Mouse (Mus musculus) testis, adult 2 months (tissue): ENCODE data around the gene Ndc1. TPM values are rescaled to one million over a fixed set of nuclear protein-coding genes. Genes with fewer than 3 reads are reported as not detected.

Experiments
- H3K27ac ChIP-seq: fragments of 200-500 bp; 2 replicates; pipeline ENCODE4 v1.5.1; 2012; ENCODE audit warnings: low read depth, low read length; ENCODE audit not compliant: control insufficient read depth, insufficient read depth
- H3K27me3 ChIP-seq: fragments of 200-500 bp; 2 replicates; pipeline ENCODE4 v1.6.1; 2012; ENCODE audit warnings: mild to moderate bottlenecking, low read length, moderate library complexity; ENCODE audit not compliant: control insufficient read depth, insufficient read depth
- H3K36me3 ChIP-seq: fragments of 200-500 bp; 2 replicates; pipeline ENCODE4 v1.6.1; 2012; ENCODE audit warnings: mild to moderate bottlenecking, low read length; ENCODE audit not compliant: control insufficient read depth, insufficient read depth
- H3K4me1 ChIP-seq: fragments of 200-500 bp; 2 replicates; pipeline ENCODE4 v1.6.1; 2012; ENCODE audit warnings: low read length; ENCODE audit not compliant: control insufficient read depth, insufficient read depth
- H3K4me3 ChIP-seq: fragments of 200-500 bp; 2 replicates; pipeline ENCODE4 v1.5.1; 2012; ENCODE audit warnings: low read depth, mild to moderate bottlenecking, low read length, moderate library complexity, mixed read lengths; ENCODE audit not compliant: control insufficient read depth
- CTCF ChIP-seq: fragments of 200-500 bp; IDR thresholded peaks from 2 replicates; pipeline ENCODE4 v1.5.1; 2012; ENCODE audit warnings: low read depth, mild to moderate bottlenecking, inconsistent platforms, low read length, moderate library complexity; ENCODE audit not compliant: control insufficient read depth, insufficient read depth, insufficient replicate concordance
- POLR2A ChIP-seq: fragments of 200-500 bp; IDR thresholded peaks from 2 replicates; pipeline ENCODE4 v1.6.1; 2012; ENCODE audit warnings: low read depth, mild to moderate bottlenecking, inconsistent platforms, low read length, moderate library complexity; ENCODE audit not compliant: control insufficient read depth
- polyA plus RNA-seq: library from polyadenylated mRNA; depleted of rRNA; stranded (reverse); fragments of >200 nt; gene quantifications from 2 replicates; pipeline ENCODE4 v1.2.3, GENCODE M21; 2012

Gene Ndc1
- polyA plus RNA-seq, 1 experiment, result 20.5 TPM

DNA sequence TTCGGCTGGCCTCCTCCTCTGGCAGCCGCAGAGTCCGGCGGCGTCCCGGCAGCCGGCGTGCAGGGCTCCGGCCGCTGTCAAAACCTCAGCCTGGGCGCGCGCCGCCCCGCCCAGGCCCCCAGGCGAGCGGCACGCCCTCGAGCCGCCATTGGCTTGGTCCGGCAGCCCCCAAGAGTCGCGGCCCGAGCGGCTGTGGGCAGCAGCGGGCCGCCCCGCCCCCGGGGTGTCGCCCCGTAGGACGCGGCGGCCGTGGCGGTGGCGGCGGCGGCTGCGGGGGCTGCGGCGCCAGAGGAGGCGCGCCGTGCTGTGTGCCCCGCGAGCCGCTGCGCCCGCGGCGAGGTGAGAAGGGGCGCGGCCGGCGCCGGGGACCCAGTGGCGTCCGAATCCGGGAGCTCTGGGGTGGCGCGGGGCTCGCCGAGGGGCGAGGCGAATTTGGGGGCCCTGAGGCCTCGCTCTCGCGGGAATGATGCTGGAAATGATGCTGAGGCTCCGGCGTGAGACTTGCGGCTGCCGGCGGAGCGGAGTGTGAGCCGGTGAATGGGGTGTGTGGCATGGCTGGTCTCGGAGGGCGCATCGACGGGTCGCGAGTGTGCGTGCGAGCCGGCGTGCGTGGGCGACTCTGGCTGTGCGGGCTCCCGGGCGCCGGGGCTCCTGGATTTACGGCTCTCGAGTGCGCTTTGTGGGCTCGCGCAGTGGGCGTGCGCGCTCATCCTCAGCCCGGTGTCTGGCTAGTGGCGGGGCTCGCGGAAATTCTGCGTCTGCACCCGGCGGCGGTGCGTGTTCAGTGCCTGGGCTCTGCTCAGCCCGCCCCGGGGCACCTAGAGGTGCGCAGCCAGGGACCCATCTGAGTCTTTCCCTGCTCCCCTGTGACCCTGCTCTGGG is 67.0 kb downstream of the Ndc1 start, which contains the start of gene Glis1:
Gene Glis1, plus strand, starts transcription at position 236 of the 882 bp plus-strand sequence.
- TF ChIP-seq CTCF (no peak), POLR2A (no peak; the same call in 1 of the 2 replicates)
- Histone ChIP-seq H3K36me3 (no peaks in the 10 kb centered on the region), H3K27me3 (no peaks in the 10 kb centered on the region; the same call in 1 of the 2 replicates), H3K4me1 (peaks cover 18% of the 10 kb centered on the region), H3K27ac (no peak within 1 kb of the TSS), H3K4me3 (peak within 1 kb of the TSS; percentile 80)

DNA sequence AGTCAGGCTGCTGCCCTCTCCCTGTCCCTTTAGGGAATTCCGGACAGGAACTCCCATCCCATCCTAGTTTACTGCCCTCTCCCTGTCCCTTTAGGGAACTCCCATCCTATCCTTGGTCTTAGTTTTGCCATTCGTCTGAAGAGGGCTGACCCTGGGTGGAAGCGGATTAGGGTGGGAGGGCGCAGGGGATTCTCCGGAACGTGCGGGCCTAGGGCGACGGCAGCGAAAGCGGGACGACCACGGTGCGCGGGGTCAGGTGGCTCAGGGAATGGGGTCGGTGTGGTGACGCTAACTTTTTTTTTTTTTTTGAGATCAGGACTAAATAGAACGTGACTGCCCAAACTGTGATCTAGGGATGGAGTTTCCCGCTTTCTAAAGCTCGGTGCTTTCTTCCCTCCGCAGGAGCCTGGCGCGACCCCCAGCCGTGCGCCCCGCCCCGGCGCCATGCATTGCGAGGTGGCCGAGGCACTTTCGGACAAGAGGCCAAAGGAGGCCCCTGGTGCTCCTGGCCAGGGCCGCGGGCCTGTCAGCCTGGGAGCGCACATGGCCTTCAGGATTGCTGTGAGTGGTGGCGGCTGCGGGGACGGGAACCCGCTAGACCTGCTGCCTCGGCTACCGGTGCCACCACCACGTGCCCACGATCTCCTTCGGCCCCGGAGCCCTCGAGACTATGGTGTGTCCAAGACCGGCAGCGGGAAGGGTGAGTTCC is 67.8 kb downstream of the Ndc1 start:
- no peaks in the 10 kb centered on the region for H3K36me3 ChIP-seq
- TF ChIP-seq CTCF (no peak), POLR2A (no peak)
- H3K4me3 ChIP-seq, result peak overlapping the region; percentile 80
- H3K4me1 ChIP-seq, result peaks cover 18% of the 10 kb centered on the region
- no peaks in the 10 kb centered on the region; the same call in 1 of the 2 replicates for H3K27me3 ChIP-seq
- no peak overlapping the region for H3K27ac ChIP-seq

GRCm38 (mm10) chr4:107436476-107436875 is 68.9 kb downstream of the Ndc1 start:
- TF ChIP-seq POLR2A, result no peak
- no peak for TF ChIP-seq CTCF
- no peaks in the 10 kb centered on the region; the same call in 1 of the 2 replicates for H3K27me3 ChIP-seq
- H3K27ac ChIP-seq, result no peak overlapping the region
- no peak overlapping the region for H3K4me3 ChIP-seq
- H3K36me3 ChIP-seq, result no peaks in the 10 kb centered on the region
- H3K4me1 ChIP-seq, result peaks cover 18% of the 10 kb centered on the region

GRCm38 (mm10) chr4:107438741-107439140 is 71.2 kb downstream of the Ndc1 start:
- peaks cover 17% of the 10 kb centered on the region for H3K4me1 ChIP-seq
- TF ChIP-seq CTCF (no peak), POLR2A (no peak)
- no peaks in the 10 kb centered on the region; the same call in 1 of the 2 replicates for H3K27me3 ChIP-seq

DNA sequence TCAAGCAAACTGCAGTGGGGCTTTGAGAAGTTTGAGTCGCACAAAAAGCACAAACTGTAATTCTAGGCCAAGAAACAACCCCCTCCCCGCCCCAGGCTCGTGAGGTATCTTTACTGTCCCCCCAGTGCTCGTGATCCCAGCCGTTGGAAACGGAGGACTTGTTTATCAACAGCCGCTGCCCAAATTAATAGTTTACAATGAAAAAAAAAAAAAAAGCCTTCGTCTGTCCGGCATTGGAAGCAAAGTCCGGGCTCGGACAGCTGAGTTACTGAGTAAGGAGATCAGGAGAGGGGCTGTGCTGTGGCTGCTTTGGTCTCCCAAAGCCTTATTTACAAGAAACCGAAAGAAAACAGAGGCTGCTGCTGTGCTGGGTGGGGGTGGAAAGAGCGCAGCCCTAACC is 72.7 kb downstream of the Ndc1 start:
- peaks cover 5% of the 10 kb centered on the region for H3K4me1 ChIP-seq
- no peak overlapping the region for H3K27ac ChIP-seq
- no peaks in the 10 kb centered on the region for H3K36me3 ChIP-seq
- TF ChIP-seq CTCF (no peak), POLR2A (no peak)
- no peak overlapping the region for H3K4me3 ChIP-seq
- no peaks in the 10 kb centered on the region for H3K27me3 ChIP-seq

More at GRCm38 (mm10) chr4:107438741-107439140, 71.2 kb downstream of the Ndc1 start:
- H3K4me3 ChIP-seq, result no peak overlapping the region
- no peaks in the 10 kb centered on the region for H3K36me3 ChIP-seq
- H3K27ac ChIP-seq, result no peak overlapping the region

DNA sequence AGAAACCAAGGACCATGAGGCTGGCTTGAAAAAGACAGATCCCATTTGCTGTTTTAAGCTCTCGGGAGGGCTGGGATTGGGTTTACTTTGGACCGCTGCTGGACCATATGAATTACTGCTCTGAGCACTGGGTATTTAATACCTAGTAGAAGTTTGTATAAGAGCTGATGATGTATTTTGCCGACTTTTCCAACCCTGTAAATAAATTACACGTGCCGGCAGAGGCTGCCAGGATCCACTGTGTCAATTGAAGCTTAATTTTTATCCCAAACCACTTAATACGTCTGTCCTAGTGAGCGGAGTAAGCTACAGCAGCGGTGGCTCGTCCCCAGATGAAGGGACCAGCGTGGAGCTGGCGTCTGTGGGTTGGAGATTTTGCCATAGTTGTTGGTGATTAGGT is 74.7 kb downstream of the Ndc1 start:
- H3K4me3 ChIP-seq, result no peak overlapping the region
- no peaks in the 10 kb centered on the region for H3K27me3 ChIP-seq
- TF ChIP-seq POLR2A (no peak), CTCF (no peak)
- no peak overlapping the region for H3K27ac ChIP-seq
- H3K4me1 ChIP-seq, result no peaks in the 10 kb centered on the region
- H3K36me3 ChIP-seq, result no peaks in the 10 kb centered on the region

GRCm38 (mm10) chr4:107442891-107443483 is 75.4 kb downstream of the Ndc1 start:
- Histone ChIP-seq H3K4me3 (no peak overlapping the region), H3K27ac (no peak overlapping the region), H3K4me1 (no peaks in the 10 kb centered on the region), H3K27me3 (no peaks in the 10 kb centered on the region), H3K36me3 (no peaks in the 10 kb centered on the region)
- TF ChIP-seq CTCF (no peak), POLR2A (no peak)
